Mouse (Mus musculus) hindbrain, embryonic 16.5 days (tissue): Measurements from ENCODE around the gene Tmem63a. TPM values are rescaled to one million over a fixed set of nuclear protein-coding genes. Genes with fewer than 3 reads are reported as not detected.

ENCODE experiments used
- ATAC-seq: fragments of 200-750 bp; cut with Nextera tagmentation; 2 replicates; pipeline ENCODE4 v1.8.0; 2017; ENCODE audit warnings: moderate TSS enrichment, moderate library complexity
- H3K27ac ChIP-seq: fragments of 300-500 bp; sonication (generic); 2 replicates; pipeline ENCODE4 v1.5.1; 2014; ENCODE audit warnings: low read depth, mild to moderate bottlenecking, control low read depth, low read length, moderate library complexity
- H3K27me3 ChIP-seq: fragments of 300-500 bp; sonication (generic); replicated peaks from 2 replicates; pipeline ENCODE4 v1.6.1; 2014; ENCODE audit warnings: low read length; ENCODE audit not compliant: control insufficient read depth, insufficient read depth
- H3K36me3 ChIP-seq: fragments of 300-500 bp; sonication (generic); 2 replicates; pipeline ENCODE4 v1.6.1; 2014; ENCODE audit warnings: mild to moderate bottlenecking, low read length, moderate library complexity, mixed read lengths; ENCODE audit not compliant: control insufficient read depth, insufficient read depth
- H3K4me1 ChIP-seq: fragments of 300-500 bp; sonication (generic); 2 replicates; pipeline ENCODE4 v1.6.1; 2014; ENCODE audit warnings: low read depth, low read length; ENCODE audit not compliant: control insufficient read depth, insufficient read depth
- H3K4me2 ChIP-seq: fragments of 300-500 bp; sonication (generic); 2 replicates; pipeline ENCODE4 v1.6.1; 2014; ENCODE audit warnings: mild to moderate bottlenecking, low read length, control low read depth, moderate library complexity
- H3K4me3 ChIP-seq: fragments of 300-500 bp; sonication (generic); 2 replicates; pipeline ENCODE4 v1.5.1; 2014; ENCODE audit warnings: mild to moderate bottlenecking, low read length, control low read depth, moderate library complexity
- H3K9ac ChIP-seq: fragments of 300-500 bp; sonication (generic); 2 replicates; pipeline ENCODE4 v1.6.1; 2014; ENCODE audit warnings: low read depth, mild to moderate bottlenecking, control low read depth, low read length, moderate library complexity
- H3K9me3 ChIP-seq: fragments of 300-500 bp; sonication (generic); 2 replicates; pipeline ENCODE4 v1.6.1; 2014; ENCODE audit warnings: mild to moderate bottlenecking, low read length, moderate library complexity; ENCODE audit not compliant: control insufficient read depth
- WGBS: fragments of 180-500 bp; shearing (Covaris S2); extraction: QIAGEN DNeasy Blood & Tissue Kit; methylation state at CpG from one replicate; pipeline ENCODE4 v1.1.7; 2014; 5-methylcytosine and 5-hydroxymethylcytosine counted together
- polyA plus RNA-seq: library from polyadenylated mRNA; unstranded; fragments of >200 nt; fragmentation: Nextera tagmentation; extraction: Ambion mirVana; gene quantifications from 2 replicates; pipeline ENCODE4 v1.2.1, GENCODE M21; 2015

The Tmem63a gene
- polyA plus RNA-seq, 1 experiment from 2014 or later: 2.6 TPM

DNA sequence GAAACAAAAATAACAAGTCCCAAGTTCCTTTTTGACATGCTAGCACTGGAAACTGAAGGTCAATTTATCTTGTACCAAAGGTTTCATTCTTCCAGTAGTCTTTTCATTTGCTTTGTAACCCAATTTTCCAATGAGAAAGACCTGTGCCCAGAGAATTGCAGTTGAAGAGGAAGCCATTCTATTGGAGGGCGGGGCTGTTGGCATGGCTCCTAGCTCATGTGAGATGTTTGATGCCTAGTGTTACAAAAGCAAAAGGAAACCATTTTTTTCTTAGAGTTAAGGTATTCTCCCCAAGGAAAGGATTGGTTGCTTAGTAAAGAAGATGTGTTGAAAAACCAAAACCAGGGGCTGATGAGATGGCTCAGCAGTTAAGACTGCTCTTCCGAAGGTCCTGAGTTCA, 66.1 kb downstream of the Tmem63a start:
- Histone ChIP-seq H3K4me2 (no peak overlapping the region), H3K36me3 (no peaks in the 10 kb centered on the region), H3K9ac (no peak overlapping the region), H3K4me1 (no peaks in the 10 kb centered on the region), H3K27ac (no peak overlapping the region), H3K27me3 (no peaks in the 10 kb centered on the region), H3K9me3 (no peaks in the 10 kb centered on the region), H3K4me3 (no peak overlapping the region)
- ATAC-seq: no peak
- WGBS: 92% methylated on average over 2 of the region's 2 CpGs

GRCm38 (mm10) chr1:181009011-181009590, 67.0 kb downstream of the Tmem63a start:
- Histone ChIP-seq H3K27ac (no peak overlapping the region), H3K36me3 (no peaks in the 10 kb centered on the region), H3K9me3 (no peaks in the 10 kb centered on the region), H3K9ac (no peak overlapping the region), H3K4me2 (no peak overlapping the region), H3K4me3 (no peak overlapping the region), H3K27me3 (no peaks in the 10 kb centered on the region), H3K4me1 (no peaks in the 10 kb centered on the region)
- WGBS: 93% methylated on average over 4 of the region's 4 CpGs
- ATAC-seq: no peak

DNA sequence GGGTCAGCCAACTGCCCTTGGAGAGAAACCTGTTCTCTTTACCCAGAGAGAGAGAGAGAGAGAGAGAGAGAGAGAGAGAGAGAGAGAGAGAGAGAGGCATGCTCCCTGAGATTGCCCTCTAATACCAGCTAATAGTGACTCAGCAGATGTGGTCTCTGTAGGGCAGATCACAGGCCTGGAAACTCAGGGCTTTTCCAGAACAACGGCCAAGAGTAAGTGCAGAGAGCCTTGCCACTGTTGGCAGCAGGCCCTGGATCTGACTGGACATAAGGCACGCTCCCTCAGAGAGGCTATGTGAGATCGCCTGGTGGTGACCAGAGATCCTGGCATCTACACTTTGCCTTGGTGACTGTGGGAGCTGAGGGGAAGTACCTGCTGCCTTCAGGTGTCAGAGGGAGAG, 67.6 kb downstream of the Tmem63a start:
- H3K4me2 ChIP-seq: no peak overlapping the region
- no peak overlapping the region for H3K9ac ChIP-seq
- no peak for ATAC-seq
- H3K4me3 ChIP-seq: no peak overlapping the region
- no peaks in the 10 kb centered on the region for H3K4me1 ChIP-seq
- H3K36me3 ChIP-seq: no peaks in the 10 kb centered on the region
- H3K9me3 ChIP-seq: no peaks in the 10 kb centered on the region
- H3K27ac ChIP-seq: no peak overlapping the region
- H3K27me3 ChIP-seq: no peaks in the 10 kb centered on the region
- 66% methylated on average over 3 of the region's 3 CpGs for WGBS

- no peaks in the 10 kb centered on the region for H3K9me3 ChIP-seq
- no peaks in the 10 kb centered on the region for H3K27me3 ChIP-seq
- H3K36me3 ChIP-seq: no peaks in the 10 kb centered on the region
- no peak overlapping the region for H3K4me2 ChIP-seq
- H3K4me3 ChIP-seq: no peak overlapping the region
- WGBS: 75% methylated on average over 4 of the region's 4 CpGs
- H3K9ac ChIP-seq: no peak overlapping the region
- H3K27ac ChIP-seq: no peak overlapping the region
- H3K4me1 ChIP-seq: peaks cover 4% of the 10 kb centered on the region; the same call in 1 of the 2 replicates
- ATAC-seq: no peak
These were observed 68.2 kb downstream of the Tmem63a start for GRCm38 (mm10) chr1:181010171-181010932.

DNA sequence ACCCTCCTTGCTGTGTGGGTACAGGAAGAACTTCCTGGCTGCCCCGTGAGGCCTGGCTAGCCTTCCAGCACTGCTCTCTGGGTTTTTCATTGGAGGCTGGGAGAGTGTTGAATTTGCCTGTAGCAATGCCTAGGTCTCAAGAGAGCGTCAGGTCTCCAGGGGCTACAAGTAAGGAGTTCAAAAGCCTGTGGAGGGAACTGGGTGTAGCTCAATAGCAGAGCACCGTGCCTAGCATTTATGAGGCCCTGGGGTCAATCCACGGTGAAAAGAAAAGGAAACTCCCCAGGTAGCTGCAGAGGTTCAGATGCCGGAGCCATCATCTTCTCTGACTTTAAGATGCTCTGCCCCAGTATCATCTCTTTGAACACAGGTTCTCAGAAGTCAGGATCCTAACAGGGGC, 69.5 kb downstream of the Tmem63a start:
- no peaks in the 10 kb centered on the region for H3K27me3 ChIP-seq
- no peak overlapping the region for H3K27ac ChIP-seq
- no peak overlapping the region for H3K9ac ChIP-seq
- H3K4me1 ChIP-seq: peaks cover 7% of the 10 kb centered on the region
- H3K4me3 ChIP-seq: no peak overlapping the region
- no peak for ATAC-seq
- no peaks in the 10 kb centered on the region for H3K9me3 ChIP-seq
- H3K4me2 ChIP-seq: no peak overlapping the region
- 70% methylated on average over 5 of the region's 5 CpGs for WGBS
- H3K36me3 ChIP-seq: no peaks in the 10 kb centered on the region

DNA sequence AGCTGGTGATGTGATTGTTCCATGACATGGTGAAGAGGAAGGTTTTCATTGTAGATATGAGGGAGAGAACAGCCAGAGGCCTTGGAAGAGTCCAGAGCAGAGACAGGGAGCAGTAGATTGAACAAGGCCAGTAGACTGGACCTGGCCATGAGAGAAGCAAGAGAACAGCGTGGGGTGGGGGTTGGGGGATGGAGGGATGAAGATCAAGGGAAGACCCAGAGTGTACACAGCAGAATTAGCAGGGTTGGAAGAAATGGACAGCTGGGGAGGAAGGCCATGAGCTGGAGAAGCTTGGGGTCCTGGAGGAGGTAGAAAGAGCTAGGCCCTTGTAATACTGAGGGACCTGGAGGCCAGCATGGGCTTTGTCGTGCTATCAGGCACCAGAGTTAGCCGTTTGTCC, 70.3 kb downstream of the Tmem63a start:
- no peak for ATAC-seq
- WGBS: 91% methylated on average over 3 of the region's 3 CpGs
- Histone ChIP-seq H3K27ac (no peak overlapping the region), H3K4me3 (no peak overlapping the region), H3K9me3 (no peaks in the 10 kb centered on the region), H3K4me2 (no peak overlapping the region), H3K27me3 (no peaks in the 10 kb centered on the region), H3K4me1 (peaks cover 7% of the 10 kb centered on the region), H3K9ac (no peak overlapping the region), H3K36me3 (no peaks in the 10 kb centered on the region)

- Histone ChIP-seq H3K4me3 (no peak overlapping the region), H3K27ac (no peak overlapping the region), H3K4me2 (no peak overlapping the region), H3K27me3 (0 out of 2 replicates have a peak, but pooled peaks cover 2% of the 10 kb centered on the region), H3K9me3 (no peaks in the 10 kb centered on the region), H3K9ac (no peak overlapping the region), H3K36me3 (no peaks in the 10 kb centered on the region), H3K4me1 (peaks cover 7% of the 10 kb centered on the region)
- no peak for ATAC-seq
- 83% methylated on average over 6 of the region's 6 CpGs for WGBS
These were observed 71.3 kb downstream of the Tmem63a start for GRCm38 (mm10) chr1:181013446-181013845.

GRCm38 (mm10) chr1:181014731-181015500, 72.8 kb downstream of the Tmem63a start:
- no peak overlapping the region for H3K9ac ChIP-seq

GRCm38 (mm10) chr1:181015558-181015957, 73.4 kb downstream of the Tmem63a start:
- ATAC-seq: no peak
- H3K27ac ChIP-seq: peak overlapping the region; percentile 39; the same call in 1 of the 2 replicates
- H3K4me3 ChIP-seq: no peak overlapping the region
- H3K4me1 ChIP-seq: peaks cover 7% of the 10 kb centered on the region
- H3K27me3 ChIP-seq: 0 out of 2 replicates have a peak, but pooled peaks cover 2% of the 10 kb centered on the region
- no peaks in the 10 kb centered on the region for H3K36me3 ChIP-seq
- no peak overlapping the region for H3K4me2 ChIP-seq
- H3K9me3 ChIP-seq: no peaks in the 10 kb centered on the region
- no peak overlapping the region for H3K9ac ChIP-seq

More at GRCm38 (mm10) chr1:181014731-181015500, 72.8 kb downstream of the Tmem63a start:
- no peak overlapping the region for H3K4me2 ChIP-seq
- ATAC-seq: no peak
- no peak overlapping the region for H3K4me3 ChIP-seq
- peaks cover 7% of the 10 kb centered on the region for H3K4me1 ChIP-seq
- H3K9me3 ChIP-seq: no peaks in the 10 kb centered on the region
- H3K27ac ChIP-seq: peak overlapping the region; percentile 39; the same call in 1 of the 2 replicates
- 66% methylated on average over 6 of the region's 6 CpGs for WGBS
- no peaks in the 10 kb centered on the region for H3K36me3 ChIP-seq
- H3K27me3 ChIP-seq: 0 out of 2 replicates have a peak, but pooled peaks cover 2% of the 10 kb centered on the region
